ENCODE assay signal across 18 mouse cellular contexts in genomic region chr16:89739559-89739958, GRCm38 (mm10).
"Had no signal": no experiment of that assay in that cellular context is flagged by ENCODE, and none has a peak within 500 bp of the region (broad histone marks: within the 10 kb centered on the region; RNA-seq: fewer than 3 reads in every experiment).

No protein-coding gene starts in this region.

- H3K9ac ChIP-seq: kidney, embryonic 15.5 days; liver, embryonic 13.5 days; neural tube, embryonic 12.5 days; neural tube, embryonic 15.5 days; stomach, embryonic 15.5 days had no signal

- H3K9me3 ChIP-seq: kidney, embryonic 15.5 days; liver, embryonic 13.5 days; neural tube, embryonic 12.5 days; neural tube, embryonic 15.5 days; stomach, embryonic 15.5 days had no signal

- H3K27me3 ChIP-seq: kidney, embryonic 15.5 days; liver, embryonic 13.5 days; neural tube, embryonic 12.5 days; neural tube, embryonic 15.5 days; stomach, embryonic 15.5 days had no signal

- H3K27ac ChIP-seq: kidney, embryonic 15.5 days; left cerebral cortex, adult 2 months; liver, embryonic 13.5 days; macrophage; neural tube, embryonic 12.5 days; neural tube, embryonic 15.5 days; stomach, embryonic 15.5 days had no signal

- H3K36me3 ChIP-seq: kidney, embryonic 15.5 days; liver, embryonic 13.5 days; neural tube, embryonic 12.5 days; neural tube, embryonic 15.5 days; stomach, embryonic 15.5 days had no signal

- DNase-seq: kidney, adult 11 months; kidney, adult 8-10 months; kidney, postnatal 10 days; kidney, postnatal 36 days; layer of hippocampus, postnatal 36 days; liver, embryonic 13.5 days; lung, adult 2 months; lung, postnatal 14 days; right cerebral cortex, adult 18-20 months; right cerebral cortex, postnatal 25 days; spleen, adult 18-20 months; thymus, postnatal 25 days had no signal

- H3K4me3 ChIP-seq: kidney, embryonic 15.5 days; left cerebral cortex, adult 2 months; liver, embryonic 13.5 days; neural tube, embryonic 12.5 days; neural tube, embryonic 15.5 days; stomach, embryonic 15.5 days had no signal

- H3K4me2 ChIP-seq: kidney, embryonic 15.5 days; liver, embryonic 13.5 days; neural tube, embryonic 12.5 days; neural tube, embryonic 15.5 days; stomach, embryonic 15.5 days had no signal

- H3K4me1 ChIP-seq: kidney, embryonic 15.5 days; liver, embryonic 13.5 days; neural tube, embryonic 12.5 days; neural tube, embryonic 15.5 days; stomach, embryonic 15.5 days had no signal
